Mouse (Mus musculus) spleen, embryonic (tissue): ENCODE data around the gene Slc2a9.

Experiments used
- CTCF ChIA-PET: fragments of 350-600 bp; sonication (Branson Sonifier 250); formaldehyde crosslinking; loops from one replicate; lab custom pipeline; 2022; lab: Charles Lee

Gene Slc2a9

GRCm38 (mm10) chr5:38379970-38380369 is 123.0 kb downstream of the Slc2a9 start:
- CTCF ChIA-PET, result interaction anchor here (0.5 kb wide), 1 partner anchor 95 kb away, joined by 4 read pairs; no protein-coding TSS in a partner anchor

- CTCF ChIA-PET, result interaction anchor here (0.7 kb wide), 1 partner anchor 37 kb away, joined by 4 read pairs; no protein-coding TSS in a partner anchor
These were observed 130.6 kb downstream of the Slc2a9 start for GRCm38 (mm10) chr5:38372369-38372768.

GRCm38 (mm10) chr5:38371308-38371707 is 131.6 kb downstream of the Slc2a9 start:
- CTCF ChIA-PET, result no interaction called here

- CTCF ChIA-PET, result no interaction called here
These were observed 136.1 kb downstream of the Slc2a9 start for GRCm38 (mm10) chr5:38366650-38367470.

- CTCF ChIA-PET, result no interaction called here
These were observed 137.4 kb downstream of the Slc2a9 start for GRCm38 (mm10) chr5:38365521-38365920.

GRCm38 (mm10) chr5:38364396-38364795 is 138.5 kb downstream of the Slc2a9 start:
- CTCF ChIA-PET, result no interaction called here

- CTCF ChIA-PET, result no interaction called here
These were observed 143.2 kb downstream of the Slc2a9 start for GRCm38 (mm10) chr5:38359716-38360115.

- CTCF ChIA-PET, result no interaction called here
These were observed 146.0 kb downstream of the Slc2a9 start for GRCm38 (mm10) chr5:38356927-38357326.

GRCm38 (mm10) chr5:38350351-38350929 is 152.5 kb downstream of the Slc2a9 start:
- CTCF ChIA-PET, result no interaction called here

GRCm38 (mm10) chr5:38346646-38347432 is 156.1 kb downstream of the Slc2a9 start:
- CTCF ChIA-PET, result interaction anchor here (0.6 kb wide), 1 partner anchor 14 kb away, joined by 3 read pairs; no protein-coding TSS in a partner anchor

- CTCF ChIA-PET, result no interaction called here
These were observed 159.8 kb downstream of the Slc2a9 start for GRCm38 (mm10) chr5:38343101-38343500.

- CTCF ChIA-PET, result no interaction called here
These were observed 168.4 kb downstream of the Slc2a9 start for GRCm38 (mm10) chr5:38334582-38334981.

- CTCF ChIA-PET, result no interaction called here
These were observed 169.6 kb downstream of the Slc2a9 start for GRCm38 (mm10) chr5:38333381-38333780.

- CTCF ChIA-PET, result interaction anchor here (0.7 kb wide), 1 partner anchor 296 kb away, joined by 3 read pairs; no protein-coding TSS in a partner anchor
These were observed 183.8 kb downstream of the Slc2a9 start, which contains the start of gene Drd5 for GRCm38 (mm10) chr5:38318966-38319786. Drd5 (plus strand) TSS chr5:38319367.

GRCm38 (mm10) chr5:38309795-38310194 is 193.1 kb downstream of the Slc2a9 start:
- CTCF ChIA-PET, result no interaction called here

GRCm38 (mm10) chr5:38308873-38309272 is 194.1 kb downstream of the Slc2a9 start:
- CTCF ChIA-PET, result interaction anchor here (1.4 kb wide), 1 partner anchor 17 kb away, joined by 5 read pairs; no protein-coding TSS in a partner anchor

- CTCF ChIA-PET, result interaction anchor here (0.6 to 1.4 kb wide), 4 partner anchors 18 to 1129 kb away, joined by 3 to 5 read pairs (median 3); no protein-coding TSS in a partner anchor
These were observed 195.5 kb downstream of the Slc2a9 start for GRCm38 (mm10) chr5:38307255-38308101.

GRCm38 (mm10) chr5:38305241-38305640 is 197.7 kb downstream of the Slc2a9 start:
- CTCF ChIA-PET, result interaction anchor here (0.6 to 0.9 kb wide), 2 partner anchors 10 to 211 kb away, joined by 3 to 4 read pairs; no protein-coding TSS in a partner anchor

- CTCF ChIA-PET, result no interaction called here
These were observed 200.3 kb downstream of the Slc2a9 start for GRCm38 (mm10) chr5:38302651-38303050.
